ENCODE assay signal across 8 mouse cellular contexts in genomic region chr10:45051125-45051744, GRCm38 (mm10). TPM values are rescaled to one million over a fixed set of nuclear protein-coding genes. Genes with fewer than 3 reads are reported as not detected.
A peak's percentile ranks its signal among the peaks of the same experiment; 100 is the strongest.
DNase-seq lines count a peak whose midpoint lies in the region; ATAC-seq and TF ChIP-seq lines count a peak whose summit lies in the region.

No protein-coding gene starts in this region.

- DNase-seq in R1 (ENCODE audit: low read depth, low spot score), result peak; percentile 89
- DNase-seq in cerebellum, adult 9-10 months, result peak; percentile 64
- DNase-seq in frontal cortex, postnatal 36 days (ENCODE audit: low spot score in 2 of 2), result peak; percentile 60 to 72
- DNase-seq in induced T-regulatory cell, adult 2 months (ENCODE audit: low read depth), result peak; percentile 85
- DNase-seq in left cerebral cortex, adult 2 months (ENCODE audit: extremely low spot score in 1 of 2, low spot score in 2 of 2), result peak; percentile 39 to 70
- peak; percentile 72 for DNase-seq in right cerebral cortex, postnatal 14 days
- peak; percentile 69 to 77 for DNase-seq in urinary bladder, postnatal 36 days (ENCODE audit: low spot score in 2 of 2)

- peak; percentile 72 for TF ChIP-seq CTCF in left cerebral cortex, adult 2 months (IDR thresholded peaks at IDR 0.05)

- H3K27ac ChIP-seq in left cerebral cortex, adult 2 months, result no peak overlapping the region

- H3K4me3 ChIP-seq in left cerebral cortex, adult 2 months, result no peak overlapping the region

- intact Hi-C loops in left cerebral cortex, adult 2 months (cut with DNase I), result loop anchor here (2.0 kb wide), 1 partner anchor 322 kb away; no protein-coding TSS in a partner anchor

- ATAC-seq in megakaryocyte-erythroid progenitor cell, adult 5-6 weeks (replicated peaks; ENCODE audit: low FRiP score, low TSS enrichment, poor library complexity, severe bottlenecking), result peak; percentile 77

RNA-seq across cellular contexts. Expression of gene Prep, which starts 15.8 kb away (rescaled TPM):
- total RNA-seq in left cerebral cortex, adult 2 months (2021), result 1 to 10 TPM; 7.9 to 8.3 TPM
- total RNA-seq in megakaryocyte-erythroid progenitor cell, adult 5-6 weeks (2014; fragmentation: Nextera tagmentation), result 9.0 and 15.4 TPM in 2 replicates
- total RNA-seq in megakaryocyte-erythroid progenitor cell, adult 5-6 weeks (2017), result 11.8 and 13.6 TPM in 2 replicates
